Mouse (Mus musculus): ENCODE results near the gene Fam169b.

DNA sequence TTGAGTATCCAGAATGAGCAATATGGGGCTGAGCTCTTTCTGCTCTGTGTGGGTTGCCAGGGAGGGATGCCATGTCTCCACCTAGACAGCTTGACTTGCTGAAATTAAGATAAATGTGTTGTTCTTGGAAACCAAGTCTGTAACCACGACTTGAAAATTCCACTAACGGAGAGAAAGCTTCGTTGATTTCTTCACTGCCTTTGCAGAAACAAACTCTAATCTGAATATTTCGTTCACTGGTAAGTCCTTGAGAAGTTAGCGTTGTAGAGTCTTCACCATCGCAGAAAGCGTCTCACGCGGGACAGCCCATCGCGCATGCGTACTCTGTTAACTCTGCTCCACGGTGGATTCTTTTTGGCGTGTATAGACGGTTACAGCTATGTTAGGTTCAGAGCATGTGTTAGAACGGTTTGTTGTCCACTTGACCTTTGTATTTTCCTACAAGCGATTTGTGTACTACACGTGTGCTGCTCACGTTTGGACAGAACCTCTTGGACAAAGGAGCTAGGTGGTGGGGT is 6.8 kb downstream of the Fam169b start:
- TF ChIP-seq POLR2A (IDR thresholded peaks at IDR 0.05; ENCODE audit: extremely low read depth, insufficient read depth, low read length) (no peak), CTCF (IDR thresholded peaks at IDR 0.05; ENCODE audit: low read depth, low read length) (no peak)

All from liver, adult 2 months (tissue).